Mouse (Mus musculus): Measurements from ENCODE around the gene Zfp410. TPM values are rescaled to one million over a fixed set of nuclear protein-coding genes. Genes with fewer than 3 reads are reported as not detected.

Gene Zfp410
- total and polyA plus RNA-seq, 3 experiments = 4.0 to 115 (median 99.2) TPM

GRCm38 (mm10) chr12:84364291-84364690 lies 47.6 kb downstream of the Zfp410 start:
- peaks cover 45% of the 10 kb centered on the region for H3K36me3 ChIP-seq (replicated peaks)
- H3K4me1 ChIP-seq (ENCODE audit: insufficient read depth, low read depth, low read length) = peaks cover 53% of the 10 kb centered on the region
- no peaks in the 10 kb centered on the region for H3K9me3 ChIP-seq (replicated peaks)
- ATAC-seq (ENCODE audit: extremely low read depth, insufficient number of reproducible peaks, low FRiP score, poor library complexity, severe bottlenecking) = no peak
- H3K27me3 ChIP-seq (ENCODE audit: insufficient read depth, low read length) = no peaks in the 10 kb centered on the region
- peak overlapping the region; percentile 34; the same call in 1 of the 2 replicates for H3K4me3 ChIP-seq (ENCODE audit: low read depth, low read length)
- DNase-seq (ENCODE audit: low spot score) = no peak
- TF ChIP-seq POLR2AphosphoS5 (IDR thresholded peaks at IDR 0.05; ENCODE audit: insufficient replicate concordance, low read depth, low read length) = no peak

DNA sequence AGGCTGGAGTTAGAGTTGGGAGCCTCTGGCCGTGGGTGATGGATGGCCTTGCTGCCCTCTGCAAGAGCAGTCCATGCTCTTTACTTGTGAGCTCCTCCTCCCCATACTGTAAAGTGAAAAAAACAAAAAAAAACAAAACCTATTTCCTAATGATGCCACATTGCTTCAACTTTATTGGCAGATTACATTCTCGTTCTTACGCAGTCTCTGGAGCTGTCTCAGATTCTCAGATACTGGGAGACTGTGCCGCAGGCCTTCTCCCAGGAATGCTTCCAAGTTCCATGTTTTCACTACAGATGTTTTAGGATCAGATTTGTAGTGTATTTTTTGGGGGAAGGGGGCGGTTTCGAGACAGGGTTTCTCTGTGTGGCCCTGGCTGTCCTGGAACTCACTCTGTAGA lies 48.5 kb downstream of the Zfp410 start:
- Histone ChIP-seq H3K36me3 (replicated peaks) (peaks cover 53% of the 10 kb centered on the region), H3K4me3 (ENCODE audit: low read depth, low read length) (no peak overlapping the region)
- TF ChIP-seq GATA2 (IDR thresholded peaks at IDR 0.05; ENCODE audit: borderline replicate concordance, low read depth, low read length) (no peak), CTCF (IDR thresholded peaks at IDR 0.05; ENCODE audit: low read depth, low read length) (no peak), GATA1 (IDR thresholded peaks at IDR 0.05; ENCODE audit: borderline replicate concordance, low read length) (no peak), TAL1 (conservative IDR thresholded peaks at IDR 0.05; ENCODE audit: low read depth, low read length) (no peak), POLR2AphosphoS5 (IDR thresholded peaks at IDR 0.05; ENCODE audit: insufficient replicate concordance, low read depth, low read length) (no peak)

GRCm38 (mm10) chr12:84366971-84367370 lies 50.3 kb downstream of the Zfp410 start:
- DNase-seq (ENCODE audit: low spot score) (no peak), ATAC-seq (ENCODE audit: extremely low read depth, insufficient number of reproducible peaks, low FRiP score, poor library complexity, severe bottlenecking) (no peak)
- Histone ChIP-seq H3K9me3 (replicated peaks) (no peaks in the 10 kb centered on the region), H3K4me1 (ENCODE audit: insufficient read depth, low read depth, low read length) (peaks cover 33% of the 10 kb centered on the region), H3K36me3 (replicated peaks) (peaks cover 72% of the 10 kb centered on the region), H3K27me3 (ENCODE audit: insufficient read depth, low read length) (no peaks in the 10 kb centered on the region), H3K4me3 (ENCODE audit: low read depth, low read length) (no peak overlapping the region)
- TF ChIP-seq GATA2 (IDR thresholded peaks at IDR 0.05; ENCODE audit: borderline replicate concordance, low read depth, low read length) (no peak), TAL1 (conservative IDR thresholded peaks at IDR 0.05; ENCODE audit: low read depth, low read length) (no peak), GATA1 (IDR thresholded peaks at IDR 0.05; ENCODE audit: borderline replicate concordance, low read length) (no peak), CTCF (IDR thresholded peaks at IDR 0.05; ENCODE audit: low read depth, low read length) (no peak), POLR2AphosphoS5 (IDR thresholded peaks at IDR 0.05; ENCODE audit: insufficient replicate concordance, low read depth, low read length) (no peak)

More for the DNA sequence above, 48.5 kb downstream of the Zfp410 start:
- Histone ChIP-seq H3K27me3 (ENCODE audit: insufficient read depth, low read length) (no peaks in the 10 kb centered on the region), H3K9me3 (replicated peaks) (no peaks in the 10 kb centered on the region), H3K4me1 (ENCODE audit: insufficient read depth, low read depth, low read length) (peaks cover 46% of the 10 kb centered on the region)
- no peak for DNase-seq (ENCODE audit: low spot score)
- no peak for ATAC-seq (ENCODE audit: extremely low read depth, insufficient number of reproducible peaks, low FRiP score, poor library complexity, severe bottlenecking)

GRCm38 (mm10) chr12:84371647-84372046 lies 55.0 kb downstream of the Zfp410 start:
- Histone ChIP-seq H3K4me3 (ENCODE audit: low read depth, low read length) (no peak overlapping the region), H3K4me1 (ENCODE audit: insufficient read depth, low read depth, low read length) (peaks cover 4% of the 10 kb centered on the region), H3K36me3 (replicated peaks) (peaks cover 95% of the 10 kb centered on the region), H3K27me3 (ENCODE audit: insufficient read depth, low read length) (no peaks in the 10 kb centered on the region), H3K9me3 (replicated peaks) (no peaks in the 10 kb centered on the region)
- ATAC-seq (ENCODE audit: extremely low read depth, insufficient number of reproducible peaks, low FRiP score, poor library complexity, severe bottlenecking) (no peak), DNase-seq (ENCODE audit: low spot score) (no peak)
- TF ChIP-seq GATA1 (IDR thresholded peaks at IDR 0.05; ENCODE audit: borderline replicate concordance, low read length) = no peak
- TF ChIP-seq CTCF (IDR thresholded peaks at IDR 0.05; ENCODE audit: low read depth, low read length) = no peak
- TF ChIP-seq GATA2 (IDR thresholded peaks at IDR 0.05; ENCODE audit: borderline replicate concordance, low read depth, low read length) = no peak
- TF ChIP-seq TAL1 (conservative IDR thresholded peaks at IDR 0.05; ENCODE audit: low read depth, low read length) = no peak
- no peak for TF ChIP-seq POLR2AphosphoS5 (IDR thresholded peaks at IDR 0.05; ENCODE audit: insufficient replicate concordance, low read depth, low read length)

DNA sequence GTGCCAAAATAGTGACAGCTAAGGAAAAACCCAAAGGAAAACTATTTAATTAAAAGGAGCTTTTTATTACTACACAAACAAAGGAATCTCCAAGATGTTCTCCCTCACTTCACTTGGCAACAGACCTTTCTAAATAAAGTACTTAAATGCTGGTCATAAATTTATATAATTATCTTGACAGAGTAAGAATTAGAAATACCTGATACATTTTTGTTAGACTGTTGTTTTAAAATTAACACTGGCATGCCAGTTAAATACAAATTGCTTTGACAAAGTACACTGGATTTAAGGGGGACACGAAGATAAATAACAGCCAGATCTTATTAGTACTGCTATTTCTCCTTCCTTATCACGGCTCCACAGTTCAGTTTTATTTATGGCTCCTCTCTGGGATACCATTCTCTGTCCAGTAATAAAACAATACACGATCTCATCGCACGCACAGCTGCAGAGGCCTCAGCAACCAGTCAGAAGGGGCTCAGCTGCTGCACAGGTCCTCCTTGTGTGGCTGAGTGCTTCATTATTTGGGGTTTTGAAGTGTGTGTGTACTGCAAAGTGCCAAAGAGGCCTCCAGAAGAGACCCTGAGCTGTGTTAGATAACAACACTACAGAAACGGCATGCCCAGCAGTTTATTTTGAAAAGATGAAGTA lies 57.3 kb downstream of the Zfp410 start:
- TF ChIP-seq POLR2AphosphoS5 (IDR thresholded peaks at IDR 0.05; ENCODE audit: insufficient replicate concordance, low read depth, low read length) (no peak), CTCF (IDR thresholded peaks at IDR 0.05; ENCODE audit: low read depth, low read length) (no peak), GATA2 (IDR thresholded peaks at IDR 0.05; ENCODE audit: borderline replicate concordance, low read depth, low read length) (no peak), GATA1 (IDR thresholded peaks at IDR 0.05; ENCODE audit: borderline replicate concordance, low read length) (no peak), TAL1 (conservative IDR thresholded peaks at IDR 0.05; ENCODE audit: low read depth, low read length) (no peak)
- ATAC-seq (ENCODE audit: extremely low read depth, insufficient number of reproducible peaks, low FRiP score, poor library complexity, severe bottlenecking) (no peak), DNase-seq (ENCODE audit: low spot score) (no peak)
- Histone ChIP-seq H3K36me3 (replicated peaks) (peaks cover 94% of the 10 kb centered on the region), H3K4me3 (ENCODE audit: low read depth, low read length) (no peak overlapping the region), H3K4me1 (ENCODE audit: insufficient read depth, low read depth, low read length) (no peaks in the 10 kb centered on the region), H3K9me3 (replicated peaks) (no peaks in the 10 kb centered on the region), H3K27me3 (ENCODE audit: insufficient read depth, low read length) (no peaks in the 10 kb centered on the region)

DNA sequence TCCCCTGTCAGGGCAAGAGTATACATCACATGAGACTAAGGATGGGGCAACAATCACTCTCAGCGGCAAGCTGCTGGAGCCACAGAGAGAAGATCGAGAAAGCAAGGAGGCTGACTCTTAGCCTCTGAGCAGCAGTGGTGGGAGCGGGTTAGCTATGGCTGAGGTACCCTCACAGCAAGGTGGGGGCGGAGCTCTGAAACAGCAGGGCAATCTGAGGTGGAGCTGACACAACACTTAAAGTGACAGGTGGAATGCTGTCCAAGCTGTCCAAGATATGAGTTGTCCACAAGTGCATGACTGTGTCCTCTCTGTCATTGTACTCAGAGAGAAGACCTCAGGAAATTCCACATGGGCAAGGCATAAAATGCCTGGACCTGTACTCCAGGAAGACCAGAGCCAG lies 65.7 kb downstream of the Zfp410 start:
- peaks cover 74% of the 10 kb centered on the region for H3K36me3 ChIP-seq (replicated peaks)
- no peak overlapping the region for H3K4me3 ChIP-seq (ENCODE audit: low read depth, low read length)
- no peaks in the 10 kb centered on the region for H3K9me3 ChIP-seq (replicated peaks)
- H3K4me1 ChIP-seq (ENCODE audit: insufficient read depth, low read depth, low read length) = peaks cover 5% of the 10 kb centered on the region; the same call in 1 of the 2 replicates
- no peak for TF ChIP-seq CTCF (IDR thresholded peaks at IDR 0.05; ENCODE audit: low read depth, low read length)
- no peak for TF ChIP-seq POLR2AphosphoS5 (IDR thresholded peaks at IDR 0.05; ENCODE audit: insufficient replicate concordance, low read depth, low read length)
- TF ChIP-seq GATA1 (IDR thresholded peaks at IDR 0.05; ENCODE audit: borderline replicate concordance, low read length) = no peak
- no peak for TF ChIP-seq TAL1 (conservative IDR thresholded peaks at IDR 0.05; ENCODE audit: low read depth, low read length)
- no peak for TF ChIP-seq GATA2 (IDR thresholded peaks at IDR 0.05; ENCODE audit: borderline replicate concordance, low read depth, low read length)
- DNase-seq (ENCODE audit: low spot score) (no peak), ATAC-seq (ENCODE audit: extremely low read depth, insufficient number of reproducible peaks, low FRiP score, poor library complexity, severe bottlenecking) (no peak)
- no peaks in the 10 kb centered on the region for H3K27me3 ChIP-seq (ENCODE audit: insufficient read depth, low read length)

Measured in G1E (cell line).